Mouse (Mus musculus): ENCODE data around the gene Rps16. TPM values are rescaled to one million over a fixed set of nuclear protein-coding genes. Genes with fewer than 3 reads are reported as not detected.

Gene Rps16
- total and polyA plus RNA-seq, 3 experiments: 411 to 556 (median 496) TPM

GRCm38 (mm10) chr7:28368276-28368920 lies 17.9 kb downstream of the Rps16 start:
- no peak for DNase-seq
- TF ChIP-seq EP300 (IDR thresholded peaks at IDR 0.05; ENCODE audit: insufficient read depth, low read depth, low read length) (no peak), CTCF (IDR thresholded peaks at IDR 0.05) (no peak), POLR2A (IDR thresholded peaks at IDR 0.05; ENCODE audit: insufficient read depth, low read depth, low read length) (no peak)
- H3K27ac ChIP-seq: no peak overlapping the region
- WGBS: 86% methylated on average over 16 of the region's 16 CpGs
- no peaks in the 10 kb centered on the region for H3K36me3 ChIP-seq (ENCODE audit: control insufficient read depth, insufficient read depth, low read length)
- H3K9ac ChIP-seq (ENCODE audit: low read depth, low read length): no peak overlapping the region
- H3K4me3 ChIP-seq: no peak overlapping the region
- no peaks in the 10 kb centered on the region; the same call in none of the 2 replicates for H3K79me2 ChIP-seq (replicated peaks; ENCODE audit: control insufficient read depth, insufficient read depth, low read length)
- intact Hi-C loops (cut with DNase I): no loop called here
- peaks cover 9% of the 10 kb centered on the region for H3K4me1 ChIP-seq (ENCODE audit: control insufficient read depth, insufficient read depth, low read length)
- no peaks in the 10 kb centered on the region for H3K27me3 ChIP-seq (ENCODE audit: control insufficient read depth, insufficient read depth, low read length)

- Histone ChIP-seq H3K9ac (ENCODE audit: low read depth, low read length) (no peak overlapping the region), H3K27ac (no peak overlapping the region; the same call in 1 of the 2 replicates), H3K4me1 (ENCODE audit: control insufficient read depth, insufficient read depth, low read length) (peaks cover 9% of the 10 kb centered on the region), H3K27me3 (ENCODE audit: control insufficient read depth, insufficient read depth, low read length) (no peaks in the 10 kb centered on the region), H3K36me3 (ENCODE audit: control insufficient read depth, insufficient read depth, low read length) (no peaks in the 10 kb centered on the region), H3K79me2 (replicated peaks; ENCODE audit: control insufficient read depth, insufficient read depth, low read length) (no peaks in the 10 kb centered on the region; the same call in none of the 2 replicates), H3K4me3 (peak overlapping the region; percentile 77; the same call in 1 of the 2 replicates)
- intact Hi-C loops (cut with DNase I): loop anchor here (5.0 kb wide), 1 partner anchor 227 kb away; the partner anchor contains the start of genes Pak4 and Samd4b
- no peak for DNase-seq
- TF ChIP-seq EP300 (IDR thresholded peaks at IDR 0.05; ENCODE audit: insufficient read depth, low read depth, low read length) (no peak), POLR2A (IDR thresholded peaks at IDR 0.05; ENCODE audit: insufficient read depth, low read depth, low read length) (no peak), CTCF (IDR thresholded peaks at IDR 0.05) (no peak)
- WGBS: 85% methylated on average over 14 of the region's 14 CpGs
Observed at GRCm38 (mm10) chr7:28370051-28370450, 19.6 kb downstream of the Rps16 start.

GRCm38 (mm10) chr7:28370977-28371513 lies 20.6 kb downstream of the Rps16 start:
- Histone ChIP-seq H3K9ac (ENCODE audit: low read depth, low read length) (peak overlapping the region; percentile 93), H3K4me3 (peak overlapping the region; percentile 77), H3K27ac (peak overlapping the region; percentile 85), H3K4me1 (ENCODE audit: control insufficient read depth, insufficient read depth, low read length) (peaks cover 12% of the 10 kb centered on the region), H3K79me2 (replicated peaks; ENCODE audit: control insufficient read depth, insufficient read depth, low read length) (no peaks in the 10 kb centered on the region; the same call in none of the 2 replicates), H3K27me3 (ENCODE audit: control insufficient read depth, insufficient read depth, low read length) (no peaks in the 10 kb centered on the region), H3K36me3 (ENCODE audit: control insufficient read depth, insufficient read depth, low read length) (no peaks in the 10 kb centered on the region)
- TF ChIP-seq POLR2A (IDR thresholded peaks at IDR 0.05; ENCODE audit: insufficient read depth, low read depth, low read length): 0 out of 2 replicates have a peak, but pooled peaks have one; percentile 30
- no peak for TF ChIP-seq CTCF (IDR thresholded peaks at IDR 0.05)
- peak in 1 of 2 experiments; percentile 35 for DNase-seq
- WGBS: 17% methylated on average over 11 of the region's 11 CpGs
- intact Hi-C loops (cut with DNase I): loop anchor here (1.0 to 5.0 kb wide), 2 partner anchors 20 to 226 kb away; partner anchors contain the start of genes Pak4 and Samd4b

DNA sequence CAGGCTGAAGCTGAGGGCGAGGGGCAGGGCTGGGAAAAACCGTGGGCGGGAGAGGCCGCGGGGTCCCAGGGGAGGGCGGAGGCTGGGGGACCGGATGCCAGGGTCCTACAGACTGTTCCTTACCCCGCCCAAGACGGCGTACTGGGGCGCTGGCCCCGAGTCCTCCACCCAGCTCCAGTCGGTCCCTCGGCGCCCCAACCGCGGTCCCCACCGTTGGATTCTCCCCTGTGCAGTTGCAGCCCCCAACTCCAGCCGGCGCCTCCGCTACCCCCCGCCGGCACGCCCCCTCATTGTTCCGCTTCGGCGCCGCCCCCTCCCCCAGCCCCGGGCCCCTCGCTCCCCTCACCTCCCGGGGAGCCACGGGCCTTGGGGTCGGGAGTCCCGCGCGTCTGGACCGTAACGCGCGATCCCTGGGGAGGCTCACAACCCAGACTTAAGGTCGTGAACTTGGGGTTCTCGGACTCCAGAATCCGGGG lies 21.1 kb downstream of the Rps16 start:
- peak overlapping the region; percentile 93 for H3K9ac ChIP-seq (ENCODE audit: low read depth, low read length)
- H3K4me3 ChIP-seq: peak overlapping the region; percentile 77
- intact Hi-C loops (cut with DNase I): loop anchor here (1.0 to 5.0 kb wide), 2 partner anchors 20 to 226 kb away; partner anchors contain the start of genes Pak4 and Samd4b
- peak overlapping the region; percentile 85 for H3K27ac ChIP-seq
- WGBS: under 1% methylated on average over 42 of the region's 43 CpGs
- no peaks in the 10 kb centered on the region; the same call in none of the 2 replicates for H3K79me2 ChIP-seq (replicated peaks; ENCODE audit: control insufficient read depth, insufficient read depth, low read length)
- no peak for TF ChIP-seq EP300 (IDR thresholded peaks at IDR 0.05; ENCODE audit: insufficient read depth, low read depth, low read length)
- TF ChIP-seq CTCF (IDR thresholded peaks at IDR 0.05): no peak
- TF ChIP-seq POLR2A (IDR thresholded peaks at IDR 0.05; ENCODE audit: insufficient read depth, low read depth, low read length): no peak
- no peaks in the 10 kb centered on the region for H3K36me3 ChIP-seq (ENCODE audit: control insufficient read depth, insufficient read depth, low read length)
- DNase-seq: peak; percentile 84
- peaks cover 12% of the 10 kb centered on the region for H3K4me1 ChIP-seq (ENCODE audit: control insufficient read depth, insufficient read depth, low read length)
- no peaks in the 10 kb centered on the region for H3K27me3 ChIP-seq (ENCODE audit: control insufficient read depth, insufficient read depth, low read length)

DNA sequence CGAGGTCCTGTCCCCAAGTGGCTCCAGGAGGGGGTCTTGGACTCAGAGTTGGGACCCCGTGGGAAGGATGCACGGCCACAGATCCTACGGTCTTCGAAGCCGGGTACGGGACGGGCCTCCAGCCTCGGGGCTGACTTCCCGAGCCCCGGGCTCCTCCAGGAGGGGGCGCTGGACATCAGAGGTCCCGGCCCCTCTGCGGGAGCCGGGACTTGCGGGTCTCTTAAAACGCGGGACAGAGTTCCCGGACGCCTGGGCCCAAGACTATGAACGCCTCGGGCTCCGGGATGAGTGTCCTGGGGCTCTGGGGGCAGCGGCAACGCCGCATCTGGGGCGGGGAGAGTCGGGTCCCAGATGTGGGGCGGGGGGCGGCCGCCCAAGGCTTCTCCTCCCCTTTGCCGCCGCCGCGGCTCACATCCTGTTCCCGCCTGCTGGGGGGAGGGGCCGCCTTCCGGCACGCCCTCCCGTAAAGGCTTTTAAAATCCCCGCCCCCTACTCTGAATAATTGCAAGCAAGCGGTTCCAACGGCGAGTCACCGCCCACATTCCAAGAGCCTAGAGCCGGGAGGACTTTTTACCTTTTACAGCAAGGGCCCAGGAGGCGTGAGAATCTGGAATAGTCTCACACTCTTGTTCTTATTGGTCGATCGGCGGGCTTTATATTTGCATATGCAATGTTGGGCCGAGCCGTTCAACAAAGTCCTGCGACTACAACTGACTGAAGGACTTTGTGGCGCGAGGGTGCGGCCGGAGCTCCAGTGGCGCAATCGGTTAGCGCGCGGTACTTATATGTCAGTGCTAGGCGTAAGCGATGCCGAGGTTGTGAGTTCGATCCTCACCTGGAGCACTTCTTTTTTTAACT lies 22.0 kb downstream of the Rps16 start, which contains the start of gene Plekhg2:
Gene Plekhg2, minus strand, starts transcription at position 349 of the 858 bp plus-strand sequence.
- H3K79me2 ChIP-seq (replicated peaks; ENCODE audit: control insufficient read depth, insufficient read depth, low read length): no peaks in the 10 kb centered on the region; the same call in none of the 2 replicates
- H3K27ac ChIP-seq: peak within 1 kb of the TSS; percentile 85
- TF ChIP-seq CTCF (IDR thresholded peaks at IDR 0.05) (peak; percentile 82), POLR2A (IDR thresholded peaks at IDR 0.05; ENCODE audit: insufficient read depth, low read depth, low read length) (peak; percentile 70), EP300 (IDR thresholded peaks at IDR 0.05; ENCODE audit: insufficient read depth, low read depth, low read length) (peak; percentile 94)
- H3K4me3 ChIP-seq: peak within 1 kb of the TSS; percentile 77
- H3K9ac ChIP-seq (ENCODE audit: low read depth, low read length): peak within 1 kb of the TSS; percentile 93
- intact Hi-C loops (cut with DNase I): loop anchor here (1.0 to 5.0 kb wide), 2 partner anchors 14 to 225 kb away; partner anchors contain the start of genes Pak4 and Samd4b
- peak; percentile 98 to 99 for DNase-seq
- peaks cover 12% of the 10 kb centered on the region for H3K4me1 ChIP-seq (ENCODE audit: control insufficient read depth, insufficient read depth, low read length)
- H3K36me3 ChIP-seq (ENCODE audit: control insufficient read depth, insufficient read depth, low read length): no peaks in the 10 kb centered on the region; the same call in 1 of the 2 replicates
- WGBS: under 1% methylated on average over 64 of the region's 66 CpGs
- H3K27me3 ChIP-seq (ENCODE audit: control insufficient read depth, insufficient read depth, low read length): no peaks in the 10 kb centered on the region

All from heart, adult 2 months (tissue).